Mouse (Mus musculus) stomach, embryonic 14.5 days (tissue): ENCODE data around the gene Kif22. TPM values are rescaled to one million over a fixed set of nuclear protein-coding genes. Genes with fewer than 3 reads are reported as not detected.

Experiments used
- ATAC-seq: fragments of 200-750 bp; cut with Nextera tagmentation; 2 replicates; pipeline ENCODE4 v1.8.0; 2017; ENCODE audit warnings: low read depth, moderate TSS enrichment; ENCODE audit not compliant: insufficient number of reproducible peaks, insufficient read depth, low FRiP score
- H3K27ac ChIP-seq: fragments of 300-500 bp; sonication (generic); 2 replicates; pipeline ENCODE4 v1.5.1; 2014; ENCODE audit warnings: mild to moderate bottlenecking, low read length, moderate library complexity, mixed read lengths
- H3K27me3 ChIP-seq: fragments of 300-500 bp; sonication (generic); 2 replicates; pipeline ENCODE4 v1.6.1; 2014; ENCODE audit warnings: low read length, control low read depth, mixed read lengths; ENCODE audit not compliant: control insufficient read depth, insufficient read depth
- H3K36me3 ChIP-seq: fragments of 300-500 bp; sonication (generic); 2 replicates; pipeline ENCODE4 v1.6.1; 2014; ENCODE audit warnings: mild to moderate bottlenecking, control low read depth, low read length, moderate library complexity, mixed read lengths; ENCODE audit not compliant: control insufficient read depth, insufficient read depth
- H3K4me1 ChIP-seq: fragments of 300-500 bp; sonication (generic); 2 replicates; pipeline ENCODE4 v1.6.1; 2014; ENCODE audit warnings: low read length, control low read depth, mixed read lengths; ENCODE audit not compliant: control insufficient read depth, insufficient read depth
- H3K4me2 ChIP-seq: fragments of 300-500 bp; sonication (generic); replicated peaks from 2 replicates; pipeline ENCODE4 v1.6.1; 2014; ENCODE audit warnings: low read depth, low read length, control low read depth
- H3K4me3 ChIP-seq: fragments of 300-500 bp; sonication (generic); 2 replicates; pipeline ENCODE4 v1.5.1; 2014; ENCODE audit warnings: low read depth, low read length, control low read depth
- H3K9ac ChIP-seq: fragments of 300-500 bp; sonication (generic); replicated peaks from 2 replicates; pipeline ENCODE4 v1.6.1; 2014; ENCODE audit warnings: low read depth, mild to moderate bottlenecking, control low read depth, low read length, moderate library complexity, mixed read lengths
- H3K9me3 ChIP-seq: fragments of 300-500 bp; sonication (generic); 2 replicates; pipeline ENCODE4 v1.6.1; 2016; ENCODE audit warnings: low read depth, low read length, control low read depth; ENCODE audit not compliant: control insufficient read depth
- WGBS: fragments of 180-500 bp; shearing (Covaris S2); extraction: QIAGEN DNeasy Blood & Tissue Kit; methylation state at CpG from one replicate; pipeline ENCODE4 v1.1.7; 2014; 5-methylcytosine and 5-hydroxymethylcytosine counted together
- polyA plus RNA-seq: library from polyadenylated mRNA; unstranded; fragments of >200 nt; fragmentation: Nextera tagmentation; extraction: Ambion mirVana; gene quantifications from 2 replicates; pipeline ENCODE4 v1.2.1, GENCODE M21; 2014

The Kif22 gene
- polyA plus RNA-seq, 1 experiment from 2014 or later = 116 TPM

DNA sequence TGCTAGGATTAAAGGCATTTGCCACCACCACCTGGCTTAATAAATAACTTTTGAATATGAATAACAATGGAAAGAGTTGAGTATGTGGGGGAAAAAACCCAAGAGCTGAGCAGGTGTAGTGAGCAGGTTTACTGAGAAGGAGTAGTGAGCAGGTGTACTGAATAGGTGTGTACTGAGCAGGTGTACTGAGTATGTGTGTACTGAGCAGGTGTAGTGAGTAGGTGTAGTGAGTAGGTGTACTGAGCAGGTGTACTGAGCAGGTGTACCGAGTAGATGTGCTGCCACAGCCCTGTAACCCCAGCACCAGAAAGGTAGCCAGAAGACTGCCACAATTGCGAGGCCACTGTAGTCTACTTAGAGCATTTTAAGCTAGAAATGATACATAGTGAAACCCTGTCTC, 42.5 kb upstream of the Kif22 start:
- no peaks in the 10 kb centered on the region for H3K27me3 ChIP-seq
- no peak overlapping the region for H3K9ac ChIP-seq
- no peak overlapping the region for H3K4me3 ChIP-seq
- no peak overlapping the region for H3K4me2 ChIP-seq
- no peaks in the 10 kb centered on the region for H3K36me3 ChIP-seq
- H3K4me1 ChIP-seq = no peaks in the 10 kb centered on the region
- ATAC-seq = no peak
- 67% methylated on average over 2 of the region's 2 CpGs for WGBS
- H3K9me3 ChIP-seq = no peaks in the 10 kb centered on the region
- H3K27ac ChIP-seq = no peak overlapping the region

DNA sequence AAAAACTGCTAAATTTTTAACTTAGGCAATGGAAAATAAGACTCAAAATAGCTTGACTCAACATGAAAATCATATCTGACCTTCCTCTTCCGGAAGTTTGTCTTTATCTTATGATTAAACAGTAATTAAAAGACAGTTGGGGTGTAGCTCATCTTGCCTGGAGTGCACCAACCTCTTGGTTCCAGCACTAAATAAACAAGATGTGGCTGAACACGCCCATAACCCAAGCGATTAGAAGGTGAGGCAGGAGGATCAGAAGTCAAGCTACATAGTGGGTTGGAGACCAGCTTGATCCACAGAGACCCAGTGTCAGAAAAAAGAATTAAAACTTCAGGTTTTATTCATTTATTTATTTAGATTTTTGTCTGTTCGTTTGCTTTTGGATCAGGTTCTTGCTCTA, 41.4 kb upstream of the Kif22 start:
- Histone ChIP-seq H3K27me3 (no peaks in the 10 kb centered on the region), H3K4me1 (no peaks in the 10 kb centered on the region), H3K4me2 (no peak overlapping the region), H3K27ac (no peak overlapping the region), H3K4me3 (no peak overlapping the region), H3K9me3 (no peaks in the 10 kb centered on the region), H3K9ac (no peak overlapping the region), H3K36me3 (no peaks in the 10 kb centered on the region)
- ATAC-seq = no peak
- 71% methylated on average over 4 of the region's 4 CpGs for WGBS

DNA sequence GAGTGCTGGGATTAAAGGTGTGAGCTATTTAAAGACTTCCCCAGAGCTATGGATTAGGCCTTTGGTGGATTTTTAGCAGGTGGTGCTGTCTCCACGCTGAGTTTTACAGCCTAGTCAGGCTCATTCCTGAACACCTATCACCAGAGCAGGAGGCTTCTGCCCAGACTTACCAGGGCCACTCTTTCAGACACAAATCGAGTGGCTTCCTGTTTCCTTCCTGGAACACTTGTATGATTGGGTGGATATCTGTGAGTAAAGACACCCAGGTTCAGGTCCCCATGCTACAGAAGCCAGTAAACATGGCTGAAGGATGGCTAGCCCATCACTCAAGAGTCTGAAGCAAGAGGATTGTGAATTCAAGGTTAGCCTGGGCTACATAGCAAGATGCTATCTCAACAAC, 40.7 kb upstream of the Kif22 start:
- no peak for ATAC-seq
- H3K9me3 ChIP-seq = no peaks in the 10 kb centered on the region
- H3K27me3 ChIP-seq = no peaks in the 10 kb centered on the region
- H3K4me3 ChIP-seq = no peak overlapping the region
- no peaks in the 10 kb centered on the region for H3K36me3 ChIP-seq
- no peak overlapping the region for H3K9ac ChIP-seq
- 54% methylated on average over 2 of the region's 2 CpGs for WGBS
- no peak overlapping the region for H3K27ac ChIP-seq
- no peaks in the 10 kb centered on the region for H3K4me1 ChIP-seq
- H3K4me2 ChIP-seq = no peak overlapping the region

DNA sequence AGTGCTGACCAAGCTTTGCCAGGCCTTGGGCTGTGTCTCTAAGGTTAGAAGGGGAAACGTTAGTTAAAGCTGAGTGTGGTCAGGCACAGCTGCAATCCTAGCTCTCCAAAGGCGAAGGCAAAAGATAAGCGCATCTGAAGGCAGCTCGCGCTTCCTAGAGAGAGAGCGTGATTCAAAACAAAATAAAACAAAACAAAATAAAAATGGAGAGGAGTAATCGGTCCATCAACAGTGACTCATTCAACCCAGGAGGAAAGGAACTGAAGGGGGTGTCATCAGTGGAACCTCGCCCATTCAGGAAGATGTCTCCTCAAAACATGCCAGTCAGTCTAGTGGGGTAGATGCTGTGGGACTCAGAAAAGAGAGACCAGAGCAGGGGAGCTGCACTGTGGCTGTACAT, 40.0 kb upstream of the Kif22 start:
- WGBS = 79% methylated on average over 8 of the region's 8 CpGs

DNA sequence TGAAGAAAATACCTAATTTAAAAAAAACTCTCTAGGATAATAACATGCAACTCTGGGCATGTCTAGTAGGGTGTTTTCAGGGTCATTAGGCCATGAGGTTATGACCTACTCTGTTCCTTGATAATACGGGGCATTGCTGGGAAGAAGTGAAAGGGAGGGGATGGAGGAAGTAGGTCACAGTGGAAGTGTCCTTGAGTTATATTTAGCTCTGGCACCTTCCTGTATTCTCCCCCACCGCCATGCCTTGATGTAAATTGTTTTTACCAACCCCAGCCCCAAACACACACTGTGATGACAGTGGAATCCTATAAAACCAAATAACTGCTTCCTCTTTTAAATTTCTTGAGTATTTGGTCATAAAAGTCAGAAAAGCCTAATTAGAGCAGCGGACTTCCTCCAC, 37.8 kb upstream of the Kif22 start:
- H3K27ac ChIP-seq = no peak overlapping the region
- 60% methylated on average over 3 of the region's 3 CpGs for WGBS
- no peaks in the 10 kb centered on the region for H3K4me1 ChIP-seq
- no peak overlapping the region for H3K4me3 ChIP-seq
- H3K36me3 ChIP-seq = no peaks in the 10 kb centered on the region
- H3K9ac ChIP-seq = no peak overlapping the region
- no peaks in the 10 kb centered on the region for H3K27me3 ChIP-seq
- no peaks in the 10 kb centered on the region for H3K9me3 ChIP-seq
- ATAC-seq = no peak
- no peak overlapping the region for H3K4me2 ChIP-seq

More for the DNA sequence above, 40.0 kb upstream of the Kif22 start:
- no peaks in the 10 kb centered on the region for H3K36me3 ChIP-seq
- H3K27me3 ChIP-seq = no peaks in the 10 kb centered on the region
- ATAC-seq = no peak
- H3K9me3 ChIP-seq = no peaks in the 10 kb centered on the region
- no peak overlapping the region for H3K4me3 ChIP-seq
- H3K27ac ChIP-seq = no peak overlapping the region
- H3K4me1 ChIP-seq = no peaks in the 10 kb centered on the region
- H3K4me2 ChIP-seq = no peak overlapping the region
- no peak overlapping the region for H3K9ac ChIP-seq

DNA sequence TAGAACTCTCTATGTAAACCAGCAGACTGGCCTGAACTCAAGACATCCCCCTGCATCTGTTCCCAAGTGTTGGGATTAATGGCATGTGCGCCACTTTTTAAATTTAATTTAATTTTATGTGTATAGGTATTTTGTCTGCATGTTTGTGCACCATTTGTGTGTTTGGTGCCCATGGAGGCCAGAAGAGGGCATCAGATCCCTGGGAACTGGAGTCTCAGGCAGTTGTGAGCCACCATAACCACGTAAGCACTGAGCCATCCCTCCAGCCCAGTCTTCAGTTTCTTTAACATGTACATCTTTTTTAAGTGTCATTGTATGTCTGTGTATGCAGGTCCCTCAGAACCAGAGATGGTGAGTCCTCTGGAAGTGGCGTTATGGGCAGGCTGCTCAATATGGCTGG, 35.4 kb upstream of the Kif22 start:
- no peak for ATAC-seq
- no peaks in the 10 kb centered on the region for H3K9me3 ChIP-seq

DNA sequence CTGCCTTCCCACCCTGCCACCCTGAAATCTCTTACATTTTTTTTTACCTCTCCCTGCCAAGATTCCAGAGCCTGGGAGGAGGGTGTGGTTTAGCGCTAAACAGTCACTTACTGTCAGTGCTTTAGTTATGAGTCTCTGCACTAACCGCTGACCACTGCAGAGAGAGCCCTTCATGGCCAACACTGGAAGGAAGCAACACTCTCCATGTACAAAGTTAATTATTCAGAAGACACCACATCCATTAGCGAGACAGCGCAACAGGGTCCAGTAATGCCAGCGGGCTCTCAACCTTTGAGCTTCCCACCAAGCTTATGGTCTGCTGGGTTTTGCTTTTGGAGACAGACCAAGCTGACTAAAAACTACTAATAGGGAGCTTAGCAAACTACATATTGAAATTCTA, 33.9 kb upstream of the Kif22 start:
- Histone ChIP-seq H3K27me3 (no peaks in the 10 kb centered on the region), H3K9me3 (no peaks in the 10 kb centered on the region), H3K4me1 (no peaks in the 10 kb centered on the region), H3K27ac (no peak overlapping the region), H3K9ac (no peak overlapping the region), H3K4me2 (no peak overlapping the region), H3K4me3 (no peak overlapping the region), H3K36me3 (no peaks in the 10 kb centered on the region)
- ATAC-seq = no peak
- WGBS = 87% methylated on average over 5 of the region's 5 CpGs

More for the DNA sequence above, 35.4 kb upstream of the Kif22 start:
- no peaks in the 10 kb centered on the region for H3K27me3 ChIP-seq
- no peak overlapping the region for H3K27ac ChIP-seq
- WGBS = 86% methylated on average over 3 of the region's 3 CpGs
- H3K36me3 ChIP-seq = no peaks in the 10 kb centered on the region
- no peak overlapping the region for H3K4me3 ChIP-seq
- H3K4me2 ChIP-seq = no peak overlapping the region
- H3K4me1 ChIP-seq = no peaks in the 10 kb centered on the region
- H3K9ac ChIP-seq = no peak overlapping the region

DNA sequence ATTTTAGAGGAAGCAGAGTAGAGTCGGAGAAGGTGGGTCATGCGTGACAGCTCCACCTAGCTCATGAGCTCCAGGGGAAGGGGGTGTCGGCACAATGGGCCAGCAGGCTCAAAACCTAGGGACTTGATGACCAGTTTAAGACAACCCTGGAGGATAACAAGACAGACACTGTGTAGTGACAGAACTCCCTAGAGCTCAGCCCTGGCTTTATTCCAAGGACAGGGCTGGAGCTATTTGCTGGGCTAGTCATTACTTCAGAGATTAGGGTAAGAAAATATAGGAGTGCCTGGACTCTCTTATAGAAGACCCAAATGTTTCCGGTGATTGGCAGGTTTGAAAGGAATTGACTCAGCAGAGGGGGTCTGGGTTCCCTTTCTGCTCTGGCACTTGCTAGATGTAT, 30.9 kb upstream of the Kif22 start:
- Histone ChIP-seq H3K4me2 (no peak overlapping the region), H3K4me1 (no peaks in the 10 kb centered on the region), H3K27me3 (no peaks in the 10 kb centered on the region), H3K9ac (no peak overlapping the region), H3K9me3 (no peaks in the 10 kb centered on the region), H3K27ac (no peak overlapping the region), H3K36me3 (no peaks in the 10 kb centered on the region), H3K4me3 (no peak overlapping the region)
- WGBS = 92% methylated on average over 4 of the region's 4 CpGs
- no peak for ATAC-seq

DNA sequence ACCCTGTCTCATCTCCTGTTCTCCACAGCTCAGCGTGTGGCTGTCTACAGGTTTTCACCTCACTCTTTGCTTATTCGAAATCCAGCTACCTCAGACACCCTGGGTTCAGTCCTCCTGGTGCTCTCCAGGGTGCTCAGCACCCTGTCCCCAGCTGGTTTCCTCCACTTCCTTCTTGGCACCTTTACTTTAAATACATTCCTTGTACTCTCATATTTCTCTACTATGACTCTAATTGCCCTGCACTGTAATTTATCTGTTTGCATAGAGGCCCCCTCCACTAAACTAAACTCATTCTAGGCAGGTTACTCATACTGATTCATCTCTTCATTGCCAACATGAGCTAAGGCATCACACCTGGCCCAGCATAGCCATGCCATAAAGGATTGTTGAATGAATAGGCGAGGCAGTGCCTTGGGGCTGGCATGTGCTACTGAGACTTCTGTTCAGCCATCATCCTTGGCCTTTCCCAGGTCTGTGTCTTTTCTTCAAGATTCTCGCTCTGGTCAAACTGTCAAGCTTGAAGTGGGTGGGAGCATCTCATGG, 28.7 kb upstream of the Kif22 start:
- Histone ChIP-seq H3K27ac (no peak overlapping the region), H3K4me2 (no peak overlapping the region), H3K27me3 (no peaks in the 10 kb centered on the region), H3K4me1 (no peaks in the 10 kb centered on the region), H3K36me3 (no peaks in the 10 kb centered on the region), H3K9me3 (no peaks in the 10 kb centered on the region), H3K4me3 (no peak overlapping the region), H3K9ac (no peak overlapping the region)
- ATAC-seq = no peak
- WGBS = 66% methylated on average over 4 of the region's 4 CpGs
